Mouse (Mus musculus) gastrocnemius, adult 18-20 months (tissue): ENCODE data around the gene 4632433K11Rik. TPM values are rescaled to one million over a fixed set of nuclear protein-coding genes. Genes with fewer than 3 reads are reported as not detected.

Source experiments
- total RNA-seq, 2 experiments: library from RNA; stranded (reverse); gene quantifications; 2 replicates each; pipeline ENCODE4 v1.2.3; 2021

The 4632433K11Rik gene
- total RNA-seq, 2 experiments from 2014 or later: not detected

Other genes starting within 250 kb of the 4632433K11Rik start
- gene Tmem238, start 244.5 kb upstream of the 4632433K11Rik start, total RNA-seq: 10 to 100 TPM in 1 of 2 experiments, 1 to 10 TPM in 1; 7.1 to 10.0 TPM
- 100 to 1,000 TPM; 582 to 601 TPM for gene Rpl28, start 241.2 kb upstream of the 4632433K11Rik start, total RNA-seq
- gene Ube2s, start 221.5 kb upstream of the 4632433K11Rik start, total RNA-seq: 10 to 100 TPM; 84.1 to 86.9 TPM
- not detected for gene Shisa7, start 189.4 kb upstream of the 4632433K11Rik start, total RNA-seq
- 1 to 10 TPM; 6.0 to 8.2 TPM for gene Isoc2b, start 163.9 kb upstream of the 4632433K11Rik start, total RNA-seq
- 10 to 100 TPM; 26.9 to 32.6 TPM for gene Isoc2a, start 157.0 kb upstream of the 4632433K11Rik start, total RNA-seq
- under 1 TPM; 0.18 to 0.64 TPM for gene Gm36210, start 127.6 kb upstream of the 4632433K11Rik start, total RNA-seq
- gene Zfp628, start 118.9 kb upstream of the 4632433K11Rik start, total RNA-seq: 1 to 10 TPM; 8.7 to 8.9 TPM
- gene Nat14, start 112.1 kb upstream of the 4632433K11Rik start, total RNA-seq: 1 to 10 TPM; 3.2 to 4.6 TPM
- 1 to 10 TPM; 3.9 to 4.7 TPM for gene Ssc5d, start 108.3 kb upstream of the 4632433K11Rik start, total RNA-seq
- gene Sbk2, start 69.7 kb upstream of the 4632433K11Rik start, total RNA-seq: 100 to 1,000 TPM in 1 of 2 experiments, 10 to 100 TPM in 1; 37.4 to 119 TPM
- gene Sbk3, start 63.0 kb upstream of the 4632433K11Rik start, total RNA-seq: 10 to 100 TPM in 1 of 2 experiments, 1 to 10 TPM in 1; 1.8 to 15.5 TPM
- gene Zfp579, start 38.0 kb upstream of the 4632433K11Rik start, total RNA-seq: 10 to 100 TPM in 1 of 2 experiments, 1 to 10 TPM in 1; 8.7 to 13.9 TPM
- gene Zfp524, start 19.7 kb upstream of the 4632433K11Rik start, total RNA-seq: 1 to 10 TPM; 8.0 to 8.5 TPM
- gene Fiz1, start 19.4 kb upstream of the 4632433K11Rik start, total RNA-seq: 10 to 100 TPM; 19.0 to 24.4 TPM
- not detected for gene Gm44973, start 18.6 kb upstream of the 4632433K11Rik start, total RNA-seq
- 10 to 100 TPM; 12.4 to 13.2 TPM for gene Zfp865, start 13.7 kb upstream of the 4632433K11Rik start, total RNA-seq
- gene Ccdc106, start 13.6 kb upstream of the 4632433K11Rik start, total RNA-seq: not detected
- 1 to 10 TPM; 2.7 to 2.8 TPM for gene Zfp784, start 4.3 kb downstream of the 4632433K11Rik start, total RNA-seq
- 1 to 10 TPM; 2.4 to 3.7 TPM for gene Zfp580, start 17.4 kb downstream of the 4632433K11Rik start, total RNA-seq
- 10 to 100 TPM; 39.0 to 49.6 TPM for gene U2af2, start 28.0 kb downstream of the 4632433K11Rik start, total RNA-seq
- 100 to 1,000 TPM; 161 to 183 TPM for gene Epn1, start 46.1 kb downstream of the 4632433K11Rik start, total RNA-seq
- gene Rfpl4, start 82.8 kb downstream of the 4632433K11Rik start, total RNA-seq: not detected
- gene Rasl2-9, start 91.8 kb downstream of the 4632433K11Rik start, total RNA-seq: 1 to 10 TPM; 2.1 to 2.6 TPM
- gene Vmn1r55, start 115.6 kb downstream of the 4632433K11Rik start, total RNA-seq: not detected
- not detected for gene Vmn1r56, start 162.6 kb downstream of the 4632433K11Rik start, total RNA-seq
- gene Vmn1r57, start 184.4 kb downstream of the 4632433K11Rik start, total RNA-seq: not detected